Mouse (Mus musculus) erythroblast, embryonic 14.5 days (primary cell): ENCODE measurements around the gene Asb4.

Source experiments
- GATA1 ChIP-seq: IDR thresholded peaks from 2 replicates; pipeline ENCODE4 v1.6.1; 2012; ENCODE audit warnings: low read length, inconsistent platforms, mixed read lengths
- TAL1 ChIP-seq: IDR thresholded peaks from 3 replicates; pipeline ENCODE4 v1.6.1; 2012; ENCODE audit warnings: low read length, inconsistent platforms, mixed read lengths

DNA sequence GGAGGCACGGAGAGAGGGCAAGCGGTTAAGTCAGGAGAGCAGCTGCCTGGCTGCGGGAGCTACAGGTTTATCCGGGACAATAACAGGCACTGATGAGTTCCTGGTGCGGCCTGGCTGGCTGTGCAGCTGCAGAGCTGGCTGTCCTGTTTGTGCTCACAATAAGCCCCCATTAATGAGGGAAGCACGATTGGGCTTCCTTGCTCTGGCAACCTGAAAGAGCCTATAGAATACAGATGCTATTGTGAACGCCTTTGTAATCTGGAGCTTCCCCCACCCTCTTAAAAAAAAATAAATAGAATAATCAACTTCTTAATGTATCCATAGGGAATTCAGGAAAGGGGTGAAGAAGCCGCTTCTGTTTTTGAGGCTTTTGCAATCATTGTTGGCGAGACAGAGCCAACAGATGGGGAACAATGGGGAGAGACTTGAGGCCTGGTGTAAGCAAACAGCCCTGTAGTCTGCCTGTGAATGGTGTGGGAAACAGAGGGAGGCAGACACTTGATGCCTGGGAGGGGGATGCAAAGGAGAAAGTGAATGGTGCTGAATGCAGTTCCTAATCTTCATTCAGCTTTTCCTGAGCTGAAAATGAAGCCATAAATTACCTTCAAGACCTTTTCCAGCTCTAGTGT is 2.4 kb upstream of the Asb4 start:
- no peak for TF ChIP-seq TAL1
- no peak for TF ChIP-seq GATA1
